Mouse (Mus musculus) liver, embryonic 16.5 days (tissue): ENCODE data around the gene Vmn1r112. TPM values are rescaled to one million over a fixed set of nuclear protein-coding genes. Genes with fewer than 3 reads are reported as not detected.
"Not testable (repeated sequence)": the region's sequence is repeated elsewhere in the genome, so short reads cannot be mapped to it uniquely, and the experiment has no call there.

Experiments used
- ATAC-seq: fragments of 200-750 bp; cut with Nextera tagmentation; 2 replicates; pipeline ENCODE4 v1.8.0; 2017; ENCODE audit warnings: low read depth, mild to moderate bottlenecking, moderate number of reproducible peaks, moderate library complexity
- H3K27ac ChIP-seq: fragments of 300-500 bp; sonication (generic); 2 replicates; pipeline ENCODE4 v1.5.1; 2014; ENCODE audit warnings: mild to moderate bottlenecking, low read length
- H3K27me3 ChIP-seq: fragments of 300-500 bp; sonication (generic); 2 replicates; pipeline ENCODE4 v1.6.1; 2014; ENCODE audit warnings: low read depth, low read length, mixed read lengths; ENCODE audit not compliant: control insufficient read depth, insufficient read depth
- H3K36me3 ChIP-seq: fragments of 300-500 bp; sonication (generic); 2 replicates; pipeline ENCODE4 v1.6.1; 2014; ENCODE audit warnings: mild to moderate bottlenecking; ENCODE audit not compliant: control insufficient read depth, insufficient read depth
- H3K4me1 ChIP-seq: fragments of 300-500 bp; sonication (generic); 2 replicates; pipeline ENCODE4 v1.6.1; 2014; ENCODE audit warnings: low read depth, low read length, mixed read lengths; ENCODE audit not compliant: control insufficient read depth
- H3K4me2 ChIP-seq: fragments of 300-500 bp; sonication (generic); 2 replicates; pipeline ENCODE4 v1.6.1; 2014; ENCODE audit warnings: low read depth, low read length, mixed read lengths
- H3K4me3 ChIP-seq: fragments of 300-500 bp; sonication (generic); 2 replicates; pipeline ENCODE4 v1.5.1; 2014; ENCODE audit warnings: low read depth, mild to moderate bottlenecking, low read length
- H3K9ac ChIP-seq: fragments of 300-500 bp; sonication (generic); 2 replicates; pipeline ENCODE4 v1.6.1; 2014; ENCODE audit warnings: low read depth, low read length
- H3K9me3 ChIP-seq: fragments of 300-500 bp; sonication (generic); replicated peaks from 2 replicates; pipeline ENCODE4 v1.6.1; 2016; ENCODE audit warnings: low read length; ENCODE audit not compliant: control insufficient read depth
- WGBS: fragments of 180-500 bp; shearing (Covaris S2); extraction: QIAGEN DNeasy Blood & Tissue Kit; methylation state at CpG from one replicate; pipeline ENCODE4 v1.1.7; 2014; ENCODE audit not compliant: insufficient replicate concordance; 5-methylcytosine and 5-hydroxymethylcytosine counted together
- polyA plus RNA-seq: library from polyadenylated mRNA; unstranded; fragments of >200 nt; fragmentation: Nextera tagmentation; extraction: Ambion mirVana; gene quantifications from 2 replicates; pipeline ENCODE4 v1.2.1, GENCODE M21; 2015

Vmn1r112 gene
- polyA plus RNA-seq: not detected in 2 replicates

DNA sequence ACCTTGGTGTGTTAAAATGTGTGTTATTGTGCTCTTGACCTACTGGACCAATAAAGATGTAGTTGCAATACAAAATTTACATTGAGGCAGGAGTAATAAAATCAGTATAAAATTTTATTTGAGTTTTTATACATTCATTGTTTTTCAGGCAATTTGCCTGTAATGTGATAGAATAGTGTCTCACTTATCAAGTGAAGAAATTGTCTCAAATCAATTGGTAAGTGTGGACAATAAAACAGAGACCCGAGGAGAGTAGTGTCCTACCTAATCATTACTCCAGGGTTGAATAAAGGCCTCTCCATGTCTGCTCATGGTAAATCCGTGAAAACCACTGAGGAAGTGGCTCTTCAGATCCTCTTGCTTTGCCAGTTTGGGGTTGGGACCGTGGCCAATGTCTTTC lies at the start of gene Vmn1r112:
Gene Vmn1r112 (plus strand): TSS at position 301 of the 400 bp plus-strand sequence.
- H3K9me3 ChIP-seq, H3K27me3 ChIP-seq, H3K4me1 ChIP-seq, H3K4me2 ChIP-seq, H3K27ac ChIP-seq, H3K4me3 ChIP-seq, H3K36me3 ChIP-seq, H3K9ac ChIP-seq, ATAC-seq: not testable (repeated sequence)
- no CpG with 5 or more reads among the region's 3 CpGs for WGBS

DNA sequence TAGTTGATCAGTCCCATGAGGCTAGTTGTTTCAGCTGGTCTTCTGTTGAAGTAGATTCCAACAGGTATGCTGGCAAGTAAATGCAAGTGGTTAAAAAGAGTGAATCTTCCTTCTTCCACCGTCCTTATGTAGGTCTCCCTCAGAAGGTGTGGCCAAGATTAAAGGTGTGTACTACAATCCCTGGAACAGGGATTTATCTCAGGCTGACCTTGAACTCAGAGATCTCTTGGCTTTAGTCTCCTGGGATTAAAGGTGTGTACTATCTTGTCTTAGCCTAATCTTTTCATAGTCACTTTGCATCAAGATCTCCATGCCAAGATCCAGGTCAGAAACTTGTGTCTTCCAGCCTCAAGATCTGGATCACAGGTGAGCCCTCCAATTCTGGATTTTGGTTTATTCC lies 40.5 kb upstream of the Vmn1r112 start, which contains the start of gene Gm10668:
Gene Gm10668 (minus strand): TSS at position 101 of the 400 bp plus-strand sequence.
- H3K4me1 ChIP-seq, H3K9me3 ChIP-seq, H3K27me3 ChIP-seq, H3K36me3 ChIP-seq, H3K4me3 ChIP-seq, H3K9ac ChIP-seq, H3K27ac ChIP-seq, H3K4me2 ChIP-seq, ATAC-seq: not testable (repeated sequence)
- no CpG with 5 or more reads among the region's 1 CpGs for WGBS

DNA sequence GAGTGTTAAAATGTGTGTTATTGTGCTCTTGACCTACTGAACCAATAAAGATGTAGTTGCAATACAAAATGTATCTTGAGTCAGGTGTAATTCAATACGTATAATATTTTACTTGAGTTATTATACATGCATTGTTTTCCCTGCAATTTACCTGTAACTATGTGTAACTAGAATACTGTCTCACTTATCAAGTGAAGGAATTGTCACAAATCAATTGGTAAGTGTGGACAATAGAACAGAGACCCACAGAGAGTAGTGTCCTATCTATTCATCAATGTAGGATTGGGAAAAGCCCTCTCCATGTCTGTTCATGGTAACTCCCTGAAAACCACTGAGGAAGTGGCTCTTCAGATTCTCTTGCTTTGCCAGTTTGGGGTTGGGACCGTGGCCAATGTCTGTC lies 16.0 kb downstream of the Vmn1r112 start, which contains the start of gene Vmn1r113:
Gene Vmn1r113 (plus strand): TSS at position 301 of the 400 bp plus-strand sequence.
- not testable (repeated sequence) for H3K9ac ChIP-seq, H3K4me3 ChIP-seq, H3K4me2 ChIP-seq, H3K27ac ChIP-seq, H3K4me1 ChIP-seq, H3K36me3 ChIP-seq, ATAC-seq, H3K27me3 ChIP-seq, H3K9me3 ChIP-seq
- 45% methylated on average over 2 of the region's 2 CpGs for WGBS

DNA sequence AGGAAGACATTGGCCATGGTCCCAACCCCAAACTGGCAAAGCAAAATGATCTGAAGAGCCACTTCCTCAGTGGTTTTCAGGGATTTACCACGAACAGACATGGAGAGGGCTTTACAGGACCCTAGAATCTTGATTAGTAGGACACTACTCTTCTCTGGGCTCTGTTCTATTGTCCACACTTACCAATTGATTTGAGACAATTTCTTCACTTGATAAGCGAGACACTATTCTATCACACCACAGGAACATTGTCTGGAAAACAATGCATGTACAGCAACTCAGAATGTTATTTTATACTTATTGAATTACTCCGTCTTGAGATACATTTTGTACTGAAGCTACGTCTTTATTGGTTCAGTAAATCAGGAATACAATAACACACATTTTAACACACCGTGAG lies 41.1 kb downstream of the Vmn1r112 start, which contains the start of gene Vmn1r114:
Gene Vmn1r114 (minus strand): TSS at position 101 of the 400 bp plus-strand sequence.
- H3K36me3 ChIP-seq, H3K4me2 ChIP-seq, H3K4me3 ChIP-seq, H3K9me3 ChIP-seq, H3K9ac ChIP-seq, H3K4me1 ChIP-seq, ATAC-seq, H3K27ac ChIP-seq, H3K27me3 ChIP-seq: not testable (repeated sequence)
- WGBS: no CpG with 5 or more reads among the region's 5 CpGs

Other genes with a start within 250 kb of the Vmn1r112 start
- gene Vmn1r104, start 237.3 kb upstream of the Vmn1r112 start, polyA plus RNA-seq: not detected in 2 replicates
- gene Gm5726, start 225.4 kb upstream of the Vmn1r112 start, polyA plus RNA-seq: not detected in 2 replicates
- not detected in 2 replicates for gene Gm4141, start 194.9 kb upstream of the Vmn1r112 start, polyA plus RNA-seq
- not detected in 2 replicates for gene Gm4513, start 172.2 kb upstream of the Vmn1r112 start, polyA plus RNA-seq
- gene Vmn1r107, start 102.3 kb upstream of the Vmn1r112 start, polyA plus RNA-seq: not detected in 2 replicates
- gene Vmn1r111, start 68.0 kb upstream of the Vmn1r112 start, polyA plus RNA-seq: not detected in 2 replicates
- not detected in 2 replicates for gene Gm10668, start 40.6 kb upstream of the Vmn1r112 start, polyA plus RNA-seq
- not detected in 2 replicates for gene Vmn1r113, start 16.1 kb downstream of the Vmn1r112 start, polyA plus RNA-seq
- gene Vmn1r114, start 41.0 kb downstream of the Vmn1r112 start, polyA plus RNA-seq: not detected in 2 replicates
- gene Vmn1r115, start 73.8 kb downstream of the Vmn1r112 start, polyA plus RNA-seq: not detected in 2 replicates
- gene Vmn1r116, start 101.1 kb downstream of the Vmn1r112 start, polyA plus RNA-seq: not detected in 2 replicates
- gene Vmn1r117, start 112.9 kb downstream of the Vmn1r112 start, polyA plus RNA-seq: not detected in 2 replicates
- gene Vmn1r118, start 141.2 kb downstream of the Vmn1r112 start, polyA plus RNA-seq: not detected in 2 replicates
- not detected in 2 replicates for gene Vmn1r119, start 241.3 kb downstream of the Vmn1r112 start, polyA plus RNA-seq